Mouse (Mus musculus) R1 (cell line): ENCODE measurements at regions not wholly inside any gene's neighbourhood (a gene's known extent, or its start where the extent isn't known, plus 50 kb on each side); places are given as distances from the start of the nearest gene placed in this dataset.

Source experiments
- DNase-seq: peaks from one replicate; pipeline ENCODE4 v3.0.0-alpha.2; 2018; ENCODE audit warnings: low read depth, low spot score

- peak; percentile 94 for DNase-seq
Measured at GRCm38 (mm10) chr6:140816359-140816758, 87.3 kb downstream of the Gm11077 start.

- DNase-seq: peak; percentile 54
Measured at GRCm38 (mm10) chr6:140816831-140817230, 87.7 kb downstream of the Gm11077 start.

DNA sequence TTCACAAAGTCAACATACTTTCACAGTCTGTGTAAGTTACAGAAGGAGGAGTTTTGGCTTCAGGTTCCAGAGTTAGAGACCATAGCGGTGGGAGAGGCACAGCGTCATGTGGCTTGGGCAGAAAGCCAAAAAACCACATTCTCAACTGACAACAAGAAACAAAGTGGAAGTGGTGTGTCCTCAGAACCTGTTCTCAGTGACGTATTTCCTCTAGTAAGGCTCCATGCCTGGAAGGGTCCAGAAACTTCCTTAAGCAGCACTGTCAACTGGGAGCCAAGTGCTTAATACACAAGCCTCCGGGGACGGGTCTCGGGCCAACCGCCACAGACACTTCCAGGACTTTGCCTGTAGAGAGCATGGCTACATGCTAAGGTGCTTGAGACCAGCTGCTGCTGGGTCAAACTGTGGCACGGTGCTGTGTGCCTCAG lies 90.4 kb downstream of the Gm11077 start:
- DNase-seq: peak; percentile 20

GRCm38 (mm10) chr6:140826522-140826921 lies 97.4 kb downstream of the Gm11077 start:
- no peak for DNase-seq

GRCm38 (mm10) chr6:140827651-140828050 lies 98.6 kb downstream of the Gm11077 start:
- no peak for DNase-seq

GRCm38 (mm10) chr6:140843292-140843991 lies 114.4 kb downstream of the Gm11077 start:
- no peak for DNase-seq

- DNase-seq: no peak
Measured at GRCm38 (mm10) chr6:140847165-140847564, 118.1 kb downstream of the Gm11077 start.

DNA sequence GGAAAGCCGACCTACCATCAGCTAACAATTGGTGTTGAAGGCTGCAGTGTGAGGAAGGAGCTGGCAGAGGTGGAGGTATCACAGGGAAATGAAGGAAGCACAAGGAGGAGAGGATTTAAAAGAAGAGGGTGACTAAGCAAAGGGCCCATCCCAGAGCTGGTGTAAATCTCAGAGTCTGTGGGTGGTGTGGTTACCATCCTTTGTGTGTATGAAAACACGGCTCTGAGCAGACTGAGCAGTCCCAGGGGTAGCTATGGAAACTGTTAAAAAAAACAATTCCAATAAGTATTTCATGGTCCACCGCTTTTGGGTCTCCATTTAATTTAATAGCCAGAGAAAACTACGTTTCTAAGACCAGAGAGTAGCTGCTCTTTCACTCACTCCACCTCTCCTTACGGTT lies 123.3 kb downstream of the Gm11077 start:
- no peak for DNase-seq

- DNase-seq: peak; percentile 86
Measured at GRCm38 (mm10) chr6:140853508-140853907, 124.4 kb downstream of the Gm11077 start.

DNA sequence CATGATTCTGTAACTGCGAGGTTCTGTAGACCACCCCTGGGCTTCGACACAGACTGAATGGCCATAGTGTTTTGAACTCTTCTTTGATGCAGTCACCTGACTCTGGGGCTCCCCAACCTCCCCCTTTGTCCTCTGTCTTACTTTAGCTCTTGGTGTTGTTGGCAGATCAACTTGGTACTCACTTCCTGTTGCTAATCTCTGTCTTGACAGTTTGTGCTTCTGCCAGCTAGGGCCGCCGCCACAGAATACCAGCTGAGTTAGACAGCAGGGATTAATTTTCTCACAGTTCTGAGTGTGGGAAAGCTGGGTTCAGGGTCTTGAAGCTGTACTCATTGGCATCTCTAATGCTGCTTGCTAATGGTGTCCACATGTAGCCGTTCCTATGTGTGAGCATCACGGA lies 125.6 kb downstream of the Gm11077 start:
- no peak for DNase-seq

DNA sequence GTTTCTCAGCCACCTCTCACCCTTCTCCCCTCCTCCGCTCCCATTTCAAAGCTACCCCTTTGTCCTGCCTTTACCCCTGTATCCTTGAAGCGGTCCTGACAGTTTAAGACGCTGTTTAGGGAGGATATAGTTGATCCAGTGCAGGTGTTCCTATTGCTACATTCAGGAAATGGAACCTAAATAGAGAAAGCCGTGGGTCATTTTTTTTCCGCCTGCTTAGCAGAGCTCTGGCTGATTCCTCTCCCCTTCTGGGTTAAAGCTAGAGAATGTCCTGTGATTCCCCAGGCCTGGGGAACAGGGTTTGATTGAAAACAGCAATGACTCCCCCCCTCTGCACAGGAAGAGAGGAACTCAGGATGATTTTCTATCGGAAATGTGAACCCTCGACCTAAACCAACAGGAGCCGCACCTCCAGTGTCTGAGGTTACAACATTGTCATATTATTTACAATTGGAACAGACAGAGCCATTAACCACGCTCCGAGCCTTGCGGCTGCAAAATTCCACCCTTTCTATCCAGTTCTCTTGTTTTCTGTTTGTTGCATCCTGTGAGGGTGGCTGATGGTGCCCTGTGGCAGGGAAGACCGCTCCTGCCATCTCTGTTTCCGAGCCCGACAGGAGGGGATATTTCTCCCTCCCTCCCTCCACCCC lies 127.5 kb downstream of the Gm11077 start:
- DNase-seq: no peak

GRCm38 (mm10) chr6:140857118-140857746 lies 128.1 kb downstream of the Gm11077 start:
- peak; percentile 28 for DNase-seq

DNA sequence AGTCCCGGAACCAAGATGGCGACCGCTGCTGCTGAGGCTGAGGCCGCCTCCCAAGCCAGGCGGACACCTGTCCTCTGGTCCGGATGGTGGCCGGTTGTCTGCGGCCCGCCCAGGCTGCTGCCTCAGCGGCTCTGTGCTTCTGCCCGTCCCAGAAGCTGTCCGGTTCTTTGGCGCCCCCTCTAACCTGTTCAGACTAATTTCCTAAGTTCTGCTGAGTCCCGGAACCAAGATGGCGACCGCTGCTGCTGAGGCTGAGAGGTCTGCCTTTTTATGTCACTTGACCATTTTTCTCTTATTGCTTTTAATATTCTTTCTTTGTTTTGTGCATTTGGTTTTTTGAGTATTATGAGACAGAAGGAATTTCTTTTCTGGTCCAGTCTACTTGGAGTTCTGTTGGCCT lies 140.4 kb downstream of the Gm11077 start:
- DNase-seq: peak; percentile 50

DNA sequence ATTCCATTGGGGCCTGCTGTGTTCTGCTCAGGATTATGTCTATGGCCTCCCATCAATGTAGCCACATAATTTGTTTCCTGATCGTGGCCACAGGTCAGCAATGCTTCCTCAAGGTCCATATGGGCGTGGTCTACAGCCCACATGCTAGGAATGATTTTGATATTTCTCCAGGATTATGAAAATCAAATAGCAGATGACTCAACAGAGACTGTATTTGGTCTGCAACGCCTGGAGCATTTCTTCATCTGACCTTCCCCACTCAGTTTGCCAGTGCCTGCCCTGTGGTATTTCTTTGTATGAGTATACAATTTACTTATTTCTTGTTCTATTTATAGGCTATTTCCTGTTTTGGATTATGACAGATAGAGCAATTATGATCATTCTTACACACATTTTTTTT lies 145.7 kb downstream of the Gm11077 start:
- no peak for DNase-seq

GRCm38 (mm10) chr6:140883651-140884050 lies 154.6 kb downstream of the Gm11077 start:
- no peak for DNase-seq

- peak; percentile 16 for DNase-seq
Measured at GRCm38 (mm10) chr6:140888610-140889009, 159.5 kb downstream of the Gm11077 start.

- no peak for DNase-seq
Measured at GRCm38 (mm10) chr6:140890060-140890459, 161.0 kb downstream of the Gm11077 start.

DNA sequence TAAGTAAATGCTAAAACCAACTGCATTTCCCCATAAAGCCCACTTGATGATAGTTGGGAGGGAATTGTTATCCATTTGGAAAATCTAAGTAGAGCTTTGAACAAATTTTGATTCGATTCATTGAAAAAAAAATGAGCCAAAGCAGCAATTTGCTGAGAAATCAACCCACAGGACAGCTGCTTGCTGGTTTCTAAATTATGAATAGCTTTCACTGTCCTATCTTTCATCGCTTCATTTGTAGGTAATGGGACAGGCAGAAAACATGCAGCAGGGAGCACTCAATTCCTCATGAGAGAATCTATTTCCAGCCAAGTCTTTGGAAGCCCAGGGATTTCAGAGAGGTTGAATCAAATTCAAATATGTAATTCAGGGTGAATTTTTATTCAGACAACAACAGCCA lies 161.5 kb downstream of the Gm11077 start:
- DNase-seq: no peak

DNA sequence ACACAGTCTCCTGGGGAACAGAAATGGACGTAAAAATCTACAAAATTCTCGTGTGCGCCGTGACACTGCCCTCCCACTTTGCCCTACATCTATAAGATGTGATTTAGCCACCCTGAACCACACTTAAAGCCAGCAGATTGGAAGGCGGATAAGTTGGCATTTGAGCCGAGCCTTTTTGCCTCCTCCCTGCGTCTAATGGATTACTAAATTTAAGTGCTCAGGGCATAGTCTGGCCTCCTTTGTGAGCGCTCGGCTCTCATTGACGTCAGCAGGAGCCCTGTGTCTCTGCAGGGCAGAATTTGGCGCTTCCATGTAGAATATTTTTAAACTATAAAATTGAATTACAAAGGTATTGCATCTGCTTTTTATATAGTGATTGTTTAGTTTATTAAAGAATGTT lies 165.4 kb downstream of the Gm11077 start:
- no peak for DNase-seq

DNA sequence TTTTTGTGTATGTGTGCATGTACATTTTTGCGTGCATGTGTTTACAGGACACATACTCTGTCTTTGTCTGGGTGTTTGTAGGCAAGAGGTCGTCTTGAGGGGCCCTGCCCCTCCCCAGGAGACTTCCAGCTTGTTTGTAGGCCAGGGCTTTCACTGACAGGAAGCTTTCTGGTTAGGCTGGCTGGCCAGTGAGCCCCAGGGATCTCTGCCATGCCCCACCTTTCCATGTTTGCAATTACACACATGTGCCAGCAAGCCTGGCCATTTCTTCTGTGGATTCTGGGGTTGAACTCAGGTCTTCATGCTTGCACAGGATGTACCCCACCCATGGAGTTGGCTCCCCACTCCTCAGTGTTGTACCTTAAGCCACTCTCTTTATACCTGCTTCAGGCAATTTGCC lies 166.4 kb downstream of the Gm11077 start:
- no peak for DNase-seq

- DNase-seq: peak; percentile 58
Measured at GRCm38 (mm10) chr6:140897111-140897510, 168.0 kb downstream of the Gm11077 start.

DNA sequence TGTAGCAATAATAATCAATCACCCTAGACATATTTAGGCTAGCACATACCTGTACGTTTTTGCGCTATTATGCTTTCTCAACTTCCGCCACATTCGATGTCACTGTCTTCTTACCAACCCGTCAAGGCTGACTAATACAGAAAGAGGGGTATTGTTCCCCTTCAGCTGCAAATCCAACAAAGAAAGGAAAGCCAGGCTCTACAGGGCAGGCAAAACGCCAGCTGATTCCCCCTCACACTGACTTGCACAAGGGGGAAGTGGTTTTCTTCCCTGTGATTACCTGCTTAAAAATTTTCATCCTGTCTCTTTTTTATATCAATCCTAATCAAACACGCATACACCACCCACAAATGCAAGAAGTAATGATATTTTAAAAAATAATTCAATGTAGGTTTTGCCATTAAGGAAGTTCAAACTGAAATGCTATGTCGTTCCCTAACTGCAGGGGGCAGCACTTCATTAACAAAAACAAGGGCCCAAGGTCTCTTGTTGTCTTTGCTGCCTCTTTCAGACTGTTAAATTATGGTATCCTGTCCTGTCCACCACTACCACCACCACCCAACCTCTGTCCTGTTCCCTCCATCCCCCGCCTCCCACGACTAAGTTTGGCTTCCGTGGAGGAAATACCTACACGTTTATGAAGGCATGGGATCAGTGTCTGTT lies 195.4 kb downstream of the Gm11077 start:
- DNase-seq: peak; percentile 51
